Mouse (Mus musculus): ENCODE results near the gene Cbx8.

DNA sequence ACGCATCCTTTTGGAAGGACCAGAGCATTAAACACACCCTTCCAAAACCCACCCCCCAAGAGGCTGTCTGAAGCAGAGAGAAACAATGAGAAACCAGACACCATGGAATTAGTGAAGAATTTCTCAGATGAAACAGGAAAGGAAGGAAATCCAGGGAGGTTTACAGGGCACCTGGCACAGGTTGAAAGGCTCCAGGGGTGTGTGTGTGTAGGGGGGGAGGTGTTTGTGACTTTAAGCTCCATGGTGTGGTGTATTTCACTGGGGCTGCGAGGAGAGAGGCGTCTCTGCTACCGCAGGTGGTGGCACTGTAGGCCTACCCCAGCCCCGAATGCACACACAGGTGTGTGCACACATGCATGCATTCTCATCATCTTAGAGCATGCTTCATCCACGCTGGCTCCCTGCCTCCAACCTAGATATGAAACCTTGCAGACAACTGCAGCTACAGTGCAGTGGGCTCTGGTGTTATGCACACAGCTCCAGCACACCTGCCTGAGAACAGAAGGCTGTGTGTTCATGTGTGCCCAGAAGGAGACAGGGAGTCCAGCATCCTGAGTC lies 33.2 kb upstream of the Cbx8 start:
- TF ChIP-seq GATA1 (IDR thresholded peaks at IDR 0.05; ENCODE audit: low read length) (no peak), TAL1 (IDR thresholded peaks at IDR 0.05; ENCODE audit: low read length) (no peak)
